Mouse (Mus musculus) embryonic facial prominence, embryonic 14.5 days (tissue): ENCODE data around the gene Armc2. TPM values are rescaled to one million over a fixed set of nuclear protein-coding genes. Genes with fewer than 3 reads are reported as not detected.
A peak's percentile ranks its signal among the peaks of the same experiment; 100 is the strongest.

ENCODE experiments used
- ATAC-seq: fragments of 200-750 bp; cut with Nextera tagmentation; 2 replicates; pipeline ENCODE4 v1.8.0; 2017; ENCODE audit warnings: low read depth, moderate number of reproducible peaks, moderate TSS enrichment
- DNase-seq: peaks from one replicate; pipeline ENCODE4 v3.0.0-alpha.2; 2015; ENCODE audit warnings: low spot score
- H3K27ac ChIP-seq: fragments of 300-500 bp; sonication (generic); replicated peaks from 2 replicates; pipeline ENCODE4 v1.5.1; 2014; ENCODE audit warnings: low read depth, mild to moderate bottlenecking, low read length, moderate library complexity
- H3K27me3 ChIP-seq: fragments of 300-500 bp; sonication (generic); replicated peaks from 2 replicates; pipeline ENCODE4 v1.6.1; 2014; ENCODE audit warnings: low read length; ENCODE audit not compliant: control insufficient read depth, insufficient read depth
- H3K36me3 ChIP-seq: fragments of 300-500 bp; sonication (generic); 2 replicates; pipeline ENCODE4 v1.6.1; 2014; ENCODE audit warnings: low read length, mixed read lengths; ENCODE audit not compliant: control insufficient read depth, insufficient read depth
- H3K4me1 ChIP-seq: fragments of 300-500 bp; sonication (generic); 2 replicates; pipeline ENCODE4 v1.6.1; 2014; ENCODE audit warnings: antibody characterized with exemption, low read length; ENCODE audit not compliant: control insufficient read depth, insufficient read depth
- H3K4me2 ChIP-seq: fragments of 300-500 bp; sonication (generic); 2 replicates; pipeline ENCODE4 v1.6.1; 2014; ENCODE audit warnings: low read depth, mild to moderate bottlenecking, low read length, moderate library complexity, mixed read lengths
- H3K4me3 ChIP-seq: fragments of 300-500 bp; sonication (generic); 2 replicates; pipeline ENCODE4 v1.5.1; 2014; ENCODE audit warnings: low read depth, mild to moderate bottlenecking, low read length
- H3K9ac ChIP-seq: fragments of 300-500 bp; sonication (generic); 2 replicates; pipeline ENCODE4 v1.6.1; 2014; ENCODE audit warnings: low read depth, mild to moderate bottlenecking, low read length, moderate library complexity, mixed read lengths
- H3K9me3 ChIP-seq: fragments of 300-500 bp; sonication (generic); 2 replicates; pipeline ENCODE4 v1.6.1; 2016; ENCODE audit warnings: low read length; ENCODE audit not compliant: control insufficient read depth
- WGBS: fragments of 180-500 bp; shearing (Covaris S2); extraction: QIAGEN DNeasy Blood & Tissue Kit; methylation state at CpG from one replicate; pipeline ENCODE4 v1.1.7; 2014; 5-methylcytosine and 5-hydroxymethylcytosine counted together
- polyA plus RNA-seq: library from polyadenylated mRNA; unstranded; fragments of >200 nt; fragmentation: Nextera tagmentation; extraction: Ambion mirVana; gene quantifications from 2 replicates; pipeline ENCODE4 v1.2.1, GENCODE M21; 2014

The Armc2 gene
- polyA plus RNA-seq, 1 experiment from 2014 or later, result 4.1 TPM

DNA sequence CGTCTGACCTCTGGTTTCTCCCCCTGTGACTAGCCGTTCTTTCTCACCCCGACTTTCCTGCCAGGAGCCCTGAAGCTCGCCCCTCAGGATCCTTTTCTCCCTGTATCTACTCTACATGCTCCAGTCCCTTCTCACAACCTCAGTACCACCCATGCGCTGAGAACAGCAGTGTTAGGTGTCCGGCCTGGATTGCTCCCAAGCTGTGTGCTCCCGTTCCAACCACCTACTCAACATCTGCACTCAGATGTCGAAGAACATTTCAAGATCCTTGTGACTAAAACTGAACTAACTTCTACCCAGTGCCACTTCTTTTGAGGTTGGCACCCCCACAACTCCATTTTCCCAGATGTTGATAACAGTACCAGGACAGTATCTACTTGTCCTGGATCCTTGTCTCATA, 30.4 kb upstream of the Armc2 start:
- Histone ChIP-seq H3K27me3 (no peaks in the 10 kb centered on the region), H3K4me3 (no peak overlapping the region), H3K9ac (no peak overlapping the region), H3K4me1 (peaks cover 4% of the 10 kb centered on the region), H3K9me3 (no peaks in the 10 kb centered on the region), H3K4me2 (no peak overlapping the region), H3K36me3 (no peaks in the 10 kb centered on the region), H3K27ac (no peak overlapping the region)
- WGBS, result 82% methylated on average over 8 of the region's 8 CpGs
- DNase-seq (no peak), ATAC-seq (no peak)

DNA sequence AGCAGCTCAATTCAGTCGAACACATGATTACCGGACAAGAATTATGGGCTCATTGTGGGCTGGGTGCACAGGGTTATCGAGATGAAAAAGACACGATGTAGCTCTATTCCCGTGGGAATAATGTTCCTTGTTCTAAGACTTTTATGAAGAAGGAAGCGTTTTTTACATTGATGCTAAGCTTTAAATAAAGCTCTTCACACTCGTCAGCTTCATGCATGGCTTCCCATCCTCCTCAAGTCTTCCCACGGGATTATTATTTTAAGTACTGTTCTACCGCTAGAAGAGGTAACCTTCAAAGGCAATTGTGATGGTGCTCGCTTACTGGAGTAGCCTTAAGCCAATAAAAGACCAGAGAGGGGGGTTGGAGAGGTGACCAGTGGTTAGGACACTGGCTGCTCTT, 26.3 kb upstream of the Armc2 start:
- Histone ChIP-seq H3K4me2 (no peak overlapping the region), H3K36me3 (no peaks in the 10 kb centered on the region), H3K9ac (no peak overlapping the region), H3K27me3 (no peaks in the 10 kb centered on the region), H3K27ac (no peak overlapping the region), H3K4me3 (no peak overlapping the region), H3K9me3 (no peaks in the 10 kb centered on the region), H3K4me1 (peaks cover 23% of the 10 kb centered on the region)
- DNase-seq, result no peak
- ATAC-seq, result no peak
- 84% methylated on average over 10 of the region's 10 CpGs for WGBS

DNA sequence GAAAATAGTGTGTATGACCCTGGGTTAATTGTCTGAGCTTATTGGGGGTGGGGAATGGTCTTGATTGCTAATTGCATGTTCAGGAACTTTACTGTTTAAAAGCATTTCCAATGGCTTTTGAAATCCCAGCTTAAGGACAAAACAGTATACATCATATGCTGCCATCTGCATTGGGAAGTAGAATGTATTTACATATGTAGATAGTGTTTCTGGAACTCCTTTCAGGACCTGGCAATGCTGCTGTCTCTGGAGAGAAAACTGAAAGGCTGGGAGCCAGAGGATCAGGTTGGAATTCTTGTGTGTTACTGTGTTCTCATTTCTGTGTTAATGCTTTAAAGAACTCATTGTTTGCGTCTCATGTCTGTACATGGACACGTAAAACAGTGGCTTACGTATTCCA, 25.1 kb upstream of the Armc2 start:
- Histone ChIP-seq H3K4me2 (no peak overlapping the region), H3K36me3 (no peaks in the 10 kb centered on the region), H3K27ac (peak overlapping the region; percentile 61), H3K4me1 (peaks cover 23% of the 10 kb centered on the region), H3K4me3 (no peak overlapping the region), H3K27me3 (no peaks in the 10 kb centered on the region), H3K9me3 (no peaks in the 10 kb centered on the region), H3K9ac (no peak overlapping the region)
- DNase-seq, result peak; percentile 31
- 73% methylated on average over 3 of the region's 3 CpGs for WGBS
- ATAC-seq, result no peak

DNA sequence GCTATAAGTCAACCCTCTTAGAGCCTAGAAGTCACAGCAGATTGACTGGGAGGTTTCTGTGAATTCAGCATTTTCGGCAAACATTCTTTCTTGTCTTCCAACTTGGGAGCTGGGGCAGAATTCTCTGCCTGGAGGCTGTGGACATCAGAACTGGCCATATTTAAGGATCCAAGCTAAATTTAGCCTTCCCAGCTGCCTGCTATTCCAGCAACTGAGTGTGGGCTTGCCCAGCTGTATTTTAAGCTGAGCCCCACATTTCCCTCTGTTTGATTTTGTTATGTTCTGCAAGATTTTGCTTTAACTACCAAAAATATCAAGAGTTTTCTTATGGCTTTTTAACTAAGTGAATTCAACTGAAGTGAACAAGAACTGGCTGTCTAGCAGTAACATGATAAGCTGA, 24.6 kb upstream of the Armc2 start:
- Histone ChIP-seq H3K27ac (peak overlapping the region; percentile 61), H3K4me3 (no peak overlapping the region), H3K27me3 (no peaks in the 10 kb centered on the region), H3K36me3 (no peaks in the 10 kb centered on the region), H3K9me3 (no peaks in the 10 kb centered on the region), H3K4me2 (no peak overlapping the region), H3K9ac (no peak overlapping the region), H3K4me1 (peaks cover 23% of the 10 kb centered on the region)
- ATAC-seq (no peak), DNase-seq (peak; percentile 39)
- 33% methylated on average over 1 of the region's 1 CpGs for WGBS

DNA sequence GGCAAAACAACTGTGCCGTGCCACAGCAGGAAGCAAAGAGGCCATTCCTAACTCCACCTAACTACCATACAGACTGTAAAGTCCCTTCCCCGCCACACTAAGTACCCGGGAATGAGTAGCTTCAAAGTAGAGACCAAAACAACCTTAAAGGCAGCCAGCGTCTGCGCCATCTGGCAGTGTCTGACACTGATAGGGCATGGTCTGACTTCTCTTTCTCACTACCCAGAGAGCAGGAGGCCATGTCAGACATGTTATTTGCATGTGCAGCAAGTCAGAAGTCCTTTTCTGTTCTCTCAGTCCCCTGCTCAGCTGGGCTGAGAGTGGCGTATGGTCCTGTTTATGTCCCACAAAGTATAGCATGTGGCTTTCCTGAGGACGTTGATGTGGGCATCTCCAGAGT, 23.8 kb upstream of the Armc2 start:
- Histone ChIP-seq H3K9me3 (no peaks in the 10 kb centered on the region), H3K9ac (no peak overlapping the region), H3K4me1 (peaks cover 31% of the 10 kb centered on the region), H3K27me3 (no peaks in the 10 kb centered on the region), H3K36me3 (no peaks in the 10 kb centered on the region), H3K27ac (no peak overlapping the region), H3K4me3 (no peak overlapping the region), H3K4me2 (no peak overlapping the region)
- ATAC-seq (no peak), DNase-seq (no peak)
- 58% methylated on average over 7 of the region's 7 CpGs for WGBS

DNA sequence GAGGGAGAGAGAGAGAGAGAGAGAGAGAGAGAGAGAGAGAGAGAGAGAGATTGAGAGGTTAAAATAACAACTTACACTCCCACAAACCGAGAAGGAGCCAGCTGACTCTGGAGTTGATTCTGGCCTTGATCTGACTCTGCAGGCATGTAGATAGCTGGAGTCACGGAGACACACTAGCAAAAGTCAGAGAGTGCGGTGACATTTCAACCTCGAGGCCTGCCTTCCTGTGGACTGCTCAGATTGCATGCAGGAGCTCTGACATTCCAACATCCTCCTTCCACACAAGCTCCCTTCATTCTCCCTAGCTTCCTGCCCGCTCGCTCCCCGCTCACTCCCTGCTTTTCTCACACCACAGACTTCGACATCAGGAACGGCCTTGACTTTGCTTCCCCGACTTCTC, 20.3 kb upstream of the Armc2 start:
- Histone ChIP-seq H3K9ac (no peak overlapping the region), H3K4me3 (no peak overlapping the region), H3K9me3 (no peaks in the 10 kb centered on the region), H3K27ac (no peak overlapping the region), H3K4me2 (no peak overlapping the region), H3K27me3 (no peaks in the 10 kb centered on the region), H3K4me1 (peaks cover 36% of the 10 kb centered on the region), H3K36me3 (no peaks in the 10 kb centered on the region)
- ATAC-seq, result no peak
- DNase-seq, result peak; percentile 30
- WGBS, result 27% methylated on average over 9 of the region's 10 CpGs

DNA sequence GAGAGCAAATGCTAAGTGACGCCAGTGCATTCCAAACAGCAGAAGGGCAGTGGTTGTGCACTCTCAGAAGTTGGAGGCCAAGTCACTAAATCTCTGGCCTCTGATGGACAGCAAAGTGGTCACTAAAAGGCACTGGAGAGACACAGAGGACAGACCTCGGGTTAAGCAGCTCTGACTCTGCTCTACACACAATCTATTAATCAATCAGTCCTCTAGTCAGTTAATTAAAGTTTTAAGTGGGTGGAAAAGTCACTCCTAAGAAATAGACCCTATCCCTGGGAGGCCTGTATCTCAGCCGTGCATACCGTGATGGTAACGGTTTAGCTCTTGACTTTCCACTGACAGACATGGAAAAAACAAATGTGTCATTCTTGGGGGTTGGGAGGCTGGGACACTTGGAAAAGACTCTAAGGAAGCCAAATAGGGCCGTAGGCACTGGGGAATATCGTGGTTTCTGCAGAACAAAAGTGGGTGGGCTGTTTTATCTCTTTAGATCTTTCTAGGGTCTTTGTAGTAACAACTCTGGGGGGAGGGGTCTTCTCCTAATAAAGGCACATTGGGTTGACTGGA, 19.1 kb upstream of the Armc2 start:
- H3K9ac ChIP-seq, result no peak overlapping the region
- no peaks in the 10 kb centered on the region for H3K36me3 ChIP-seq
- peaks cover 28% of the 10 kb centered on the region for H3K4me1 ChIP-seq
- DNase-seq (no peak), ATAC-seq (no peak)
- H3K4me2 ChIP-seq, result no peak overlapping the region
- no peak overlapping the region for H3K4me3 ChIP-seq
- no peaks in the 10 kb centered on the region for H3K27me3 ChIP-seq
- no peaks in the 10 kb centered on the region for H3K9me3 ChIP-seq
- 37% methylated on average over 7 of the region's 7 CpGs for WGBS
- H3K27ac ChIP-seq, result 0 out of 2 replicates have a peak overlapping the region, but pooled peaks have one; percentile 39

DNA sequence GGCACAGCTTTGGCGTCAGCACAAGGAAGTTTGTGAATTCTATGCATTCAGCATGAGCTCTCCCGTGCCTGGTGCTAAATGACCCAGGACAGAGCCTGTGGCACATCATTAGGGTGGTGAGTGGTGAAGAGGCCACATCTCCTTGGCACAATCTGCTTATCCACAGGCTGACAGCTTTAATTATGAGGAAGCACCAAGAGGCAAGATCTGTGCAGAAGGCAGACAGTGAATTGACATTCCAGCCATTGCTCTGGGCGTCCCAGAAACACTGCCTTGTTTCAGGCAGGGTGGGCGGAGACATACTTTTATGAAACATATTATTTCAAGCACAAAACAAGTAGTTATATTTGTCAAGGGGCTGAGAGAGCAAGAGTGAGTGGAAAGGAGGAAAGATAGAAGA, 18.6 kb upstream of the Armc2 start:
- ATAC-seq, result peak; percentile 30; the same call in 1 of the 2 replicates

DNA sequence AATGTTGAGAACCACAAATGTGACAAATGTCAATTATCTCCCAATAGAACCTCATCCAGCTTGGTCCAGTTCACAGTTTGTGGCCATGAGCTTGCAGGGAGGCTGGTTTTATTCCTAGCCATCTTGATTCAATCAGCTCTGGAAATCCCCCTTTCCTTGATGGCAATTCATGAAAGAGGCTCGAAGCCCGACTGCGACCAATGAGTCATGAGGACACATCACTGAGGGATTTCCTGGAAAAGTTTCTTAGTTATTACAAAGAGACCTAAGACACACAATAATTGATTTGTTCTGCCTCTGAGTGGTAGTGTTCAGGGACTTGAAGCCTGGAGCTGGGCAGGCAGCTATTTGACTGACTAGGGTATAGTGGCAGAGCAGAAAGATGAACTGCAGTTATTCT, 15.3 kb upstream of the Armc2 start:
- no peak overlapping the region for H3K4me3 ChIP-seq
- H3K9me3 ChIP-seq, result no peaks in the 10 kb centered on the region
- DNase-seq (peak; percentile 69), ATAC-seq (no peak)
- H3K27me3 ChIP-seq, result no peaks in the 10 kb centered on the region
- no peak overlapping the region for H3K27ac ChIP-seq
- no peak overlapping the region for H3K4me2 ChIP-seq
- peaks cover 21% of the 10 kb centered on the region for H3K4me1 ChIP-seq
- H3K9ac ChIP-seq, result no peak overlapping the region
- 38% methylated on average over 3 of the region's 3 CpGs for WGBS
- no peaks in the 10 kb centered on the region for H3K36me3 ChIP-seq

More for the DNA sequence above, 18.6 kb upstream of the Armc2 start:
- Histone ChIP-seq H3K9me3 (no peaks in the 10 kb centered on the region), H3K9ac (no peak overlapping the region), H3K4me2 (no peak overlapping the region), H3K36me3 (no peaks in the 10 kb centered on the region), H3K27ac (0 out of 2 replicates have a peak overlapping the region, but pooled peaks have one; percentile 39), H3K4me1 (peaks cover 23% of the 10 kb centered on the region), H3K27me3 (no peaks in the 10 kb centered on the region), H3K4me3 (no peak overlapping the region)
- 43% methylated on average over 4 of the region's 4 CpGs for WGBS
- DNase-seq, result peak; percentile 69
